Mouse (Mus musculus) forebrain, embryonic 14.5 days (tissue): ENCODE data around the gene S1pr3. TPM values are rescaled to one million over a fixed set of nuclear protein-coding genes. Genes with fewer than 3 reads are reported as not detected.

ENCODE experiments used
- ATAC-seq: fragments of 200-750 bp; cut with Nextera tagmentation; 2 replicates; pipeline ENCODE4 v1.8.0; 2017; ENCODE audit warnings: mild to moderate bottlenecking, moderate library complexity
- DNase-seq: peaks from one replicate; pipeline ENCODE4 v3.0.0-alpha.2; 2015; ENCODE audit warnings: low spot score
- H3K27ac ChIP-seq: fragments of 300-500 bp; sonication (generic); 2 replicates; pipeline ENCODE4 v1.5.1; 2014; ENCODE audit warnings: low read depth, mild to moderate bottlenecking, control low read depth, low read length, moderate library complexity
- H3K27me3 ChIP-seq: fragments of 300-500 bp; sonication (generic); replicated peaks from 2 replicates; pipeline ENCODE4 v1.6.1; 2014; ENCODE audit warnings: low read length, control low read depth, mixed read lengths; ENCODE audit not compliant: control insufficient read depth, insufficient read depth
- H3K36me3 ChIP-seq: fragments of 300-500 bp; sonication (generic); 2 replicates; pipeline ENCODE4 v1.6.1; 2014; ENCODE audit warnings: low read length, control low read depth; ENCODE audit not compliant: control insufficient read depth, insufficient read depth
- H3K4me1 ChIP-seq: fragments of 300-500 bp; sonication (generic); 2 replicates; pipeline ENCODE4 v1.6.1; 2014; ENCODE audit warnings: antibody characterized with exemption, low read length, control low read depth; ENCODE audit not compliant: control insufficient read depth, insufficient read depth
- H3K4me2 ChIP-seq: fragments of 300-500 bp; sonication (generic); 2 replicates; pipeline ENCODE4 v1.6.1; 2014; ENCODE audit warnings: mild to moderate bottlenecking, control low read depth, low read length
- H3K4me3 ChIP-seq: fragments of 300-500 bp; sonication (generic); 2 replicates; pipeline ENCODE4 v1.5.1; 2014; ENCODE audit warnings: low read depth, low read length, control low read depth
- H3K9ac ChIP-seq: fragments of 300-500 bp; sonication (generic); 2 replicates; pipeline ENCODE4 v1.6.1; 2014; ENCODE audit warnings: mild to moderate bottlenecking, low read length, control low read depth, moderate library complexity
- H3K9me3 ChIP-seq: fragments of 300-500 bp; sonication (generic); replicated peaks from 2 replicates; pipeline ENCODE4 v1.6.1; 2016; ENCODE audit warnings: low read length, control low read depth, mixed read lengths; ENCODE audit not compliant: control insufficient read depth
- WGBS: fragments of 180-500 bp; shearing (Covaris S2); extraction: QIAGEN DNeasy Blood & Tissue Kit; methylation state at CpG from one replicate; pipeline ENCODE4 v1.1.7; 2014; 5-methylcytosine and 5-hydroxymethylcytosine counted together
- polyA plus RNA-seq: library from polyadenylated mRNA; unstranded; fragments of >200 nt; fragmentation: Nextera tagmentation; extraction: Ambion mirVana; gene quantifications from 2 replicates; pipeline ENCODE4 v1.2.1, GENCODE M21; 2014

S1pr3 gene
- polyA plus RNA-seq, 1 experiment from 2014 or later = 10.3 TPM

- DNase-seq = no peak
- Histone ChIP-seq H3K9ac (no peak overlapping the region), H3K4me2 (no peak overlapping the region), H3K27me3 (no peaks in the 10 kb centered on the region), H3K36me3 (0 out of 2 replicates have a peak, but pooled peaks cover 2% of the 10 kb centered on the region), H3K9me3 (no peaks in the 10 kb centered on the region), H3K4me3 (no peak overlapping the region), H3K4me1 (no peaks in the 10 kb centered on the region), H3K27ac (no peak overlapping the region)
- WGBS = 85% methylated on average over 4 of the region's 4 CpGs
- no peak for ATAC-seq
These were observed 38.1 kb downstream of the S1pr3 start for GRCm38 (mm10) chr13:51446550-51446949.

- Histone ChIP-seq H3K4me1 (no peaks in the 10 kb centered on the region), H3K27me3 (no peaks in the 10 kb centered on the region), H3K9me3 (no peaks in the 10 kb centered on the region), H3K27ac (no peak overlapping the region), H3K4me2 (no peak overlapping the region), H3K4me3 (no peak overlapping the region), H3K36me3 (no peaks in the 10 kb centered on the region), H3K9ac (no peak overlapping the region)
- peak; percentile 22 for DNase-seq
- 29% methylated on average over 4 of the region's 4 CpGs for WGBS
- no peak for ATAC-seq
These were observed 47.9 kb downstream of the S1pr3 start for GRCm38 (mm10) chr13:51456190-51456878.

- 82% methylated on average over 4 of the region's 4 CpGs for WGBS
- Histone ChIP-seq H3K36me3 (no peaks in the 10 kb centered on the region), H3K9ac (no peak overlapping the region), H3K27ac (no peak overlapping the region), H3K4me2 (no peak overlapping the region), H3K9me3 (no peaks in the 10 kb centered on the region), H3K27me3 (no peaks in the 10 kb centered on the region), H3K4me1 (no peaks in the 10 kb centered on the region), H3K4me3 (no peak overlapping the region)
- DNase-seq (no peak), ATAC-seq (no peak)
These were observed 55.9 kb downstream of the S1pr3 start for GRCm38 (mm10) chr13:51464294-51464693.

- no peak overlapping the region for H3K4me2 ChIP-seq
- no peaks in the 10 kb centered on the region for H3K27me3 ChIP-seq
- H3K4me3 ChIP-seq = no peak overlapping the region
- ATAC-seq = no peak
- H3K36me3 ChIP-seq = no peaks in the 10 kb centered on the region
- H3K27ac ChIP-seq = no peak overlapping the region
- WGBS = 70% methylated on average over 14 of the region's 14 CpGs
- no peaks in the 10 kb centered on the region for H3K4me1 ChIP-seq
- no peaks in the 10 kb centered on the region for H3K9me3 ChIP-seq
- DNase-seq = no peak
- no peak overlapping the region for H3K9ac ChIP-seq
These were observed 57.8 kb downstream of the S1pr3 start for GRCm38 (mm10) chr13:51466117-51466841.

- no peak for ATAC-seq
These were observed 60.3 kb downstream of the S1pr3 start for GRCm38 (mm10) chr13:51468697-51469250.

More at GRCm38 (mm10) chr13:51468697-51469250, 60.3 kb downstream of the S1pr3 start:
- 79% methylated on average over 17 of the region's 17 CpGs for WGBS
- Histone ChIP-seq H3K9me3 (no peaks in the 10 kb centered on the region), H3K36me3 (no peaks in the 10 kb centered on the region), H3K4me2 (no peak overlapping the region), H3K27ac (no peak overlapping the region), H3K9ac (no peak overlapping the region), H3K27me3 (no peaks in the 10 kb centered on the region), H3K4me1 (no peaks in the 10 kb centered on the region), H3K4me3 (no peak overlapping the region)
- no peak for DNase-seq

Other genes with a start within 250 kb of the S1pr3 start
- gene Nxnl2, start 237.6 kb upstream of the S1pr3 start, polyA plus RNA-seq = 0.91 and 1.1 TPM in 2 replicates
- 4.3 and 5.4 TPM in 2 replicates for gene Shc3, start 160.8 kb downstream of the S1pr3 start, polyA plus RNA-seq
- gene Cks2, start 236.6 kb downstream of the S1pr3 start, polyA plus RNA-seq = 147 and 215 TPM in 2 replicates
- gene Secisbp2, start 243.1 kb downstream of the S1pr3 start, polyA plus RNA-seq = 28.5 and 29.5 TPM in 2 replicates